Mouse (Mus musculus) spleen, adult 12 weeks (tissue): Measurements from ENCODE around the gene Eif4e2.

ENCODE experiments used
- DNase-seq: peaks from one replicate; pipeline ENCODE4 v3.0.0; 2022; ENCODE audit warnings: low spot score

The Eif4e2 gene

DNA sequence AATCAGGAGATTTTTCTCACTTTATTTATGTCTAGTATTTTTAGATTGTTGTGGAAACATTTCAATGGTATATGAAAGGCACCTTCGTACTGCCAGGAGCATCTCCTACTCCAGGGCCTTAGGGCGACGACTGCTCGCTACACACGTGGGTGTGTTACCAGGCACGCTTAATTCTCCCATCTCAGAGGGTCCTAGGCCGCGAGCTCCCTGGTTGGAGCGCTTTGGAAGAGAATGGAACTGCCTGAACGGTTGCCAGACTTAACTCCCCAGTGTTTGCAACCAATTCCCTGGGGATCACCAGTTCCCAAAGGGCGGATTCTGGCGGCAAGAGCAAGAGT, 50.1 kb downstream of the Eif4e2 start:
- DNase-seq: no peak

DNA sequence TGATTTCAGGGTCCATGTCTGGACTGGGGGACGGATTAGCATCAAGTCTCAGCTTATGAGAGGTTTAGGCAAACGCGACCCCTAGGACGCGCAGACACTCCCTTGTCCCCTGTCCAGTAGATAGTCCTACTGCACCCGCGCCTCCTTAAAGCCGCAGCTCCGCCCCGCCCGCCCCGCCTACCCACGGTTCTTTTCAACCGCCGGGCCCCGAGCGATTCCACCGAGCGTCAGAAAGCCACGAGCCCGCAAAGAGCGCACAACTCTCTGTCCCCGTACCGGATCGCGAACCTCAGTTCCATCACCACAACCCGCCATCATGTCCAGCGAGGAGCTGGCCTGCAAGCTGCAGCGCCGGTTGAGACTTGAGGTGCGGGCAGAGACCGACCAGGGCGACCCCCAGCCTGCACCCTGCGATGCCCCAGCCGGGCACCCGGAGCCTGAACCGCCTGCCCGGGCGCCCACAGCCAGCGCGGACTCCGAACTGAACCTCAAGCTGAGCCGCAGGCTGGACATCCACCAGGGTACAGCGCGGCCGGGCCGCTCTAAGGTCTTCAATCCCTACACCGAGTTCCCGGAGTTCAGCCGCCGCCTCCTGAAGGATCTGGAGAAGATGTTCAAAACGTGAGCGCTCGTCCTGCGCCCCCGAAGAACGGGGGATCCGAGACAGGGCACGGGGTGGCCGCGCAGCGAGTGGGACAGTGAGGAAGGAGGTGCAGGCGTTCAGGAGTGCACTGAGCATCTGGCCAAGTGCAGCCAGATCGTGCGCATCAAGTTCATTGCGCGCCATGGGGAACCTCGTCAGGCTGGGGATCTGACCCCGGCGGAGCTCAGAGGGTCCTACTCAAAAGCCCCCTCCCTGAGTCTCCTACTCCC, 50.7 kb downstream of the Eif4e2 start, which contains the start of gene Efhd1:
Gene Efhd1 (plus strand): TSS at position 230 of the 873 bp plus-strand sequence.
- DNase-seq: no peak

DNA sequence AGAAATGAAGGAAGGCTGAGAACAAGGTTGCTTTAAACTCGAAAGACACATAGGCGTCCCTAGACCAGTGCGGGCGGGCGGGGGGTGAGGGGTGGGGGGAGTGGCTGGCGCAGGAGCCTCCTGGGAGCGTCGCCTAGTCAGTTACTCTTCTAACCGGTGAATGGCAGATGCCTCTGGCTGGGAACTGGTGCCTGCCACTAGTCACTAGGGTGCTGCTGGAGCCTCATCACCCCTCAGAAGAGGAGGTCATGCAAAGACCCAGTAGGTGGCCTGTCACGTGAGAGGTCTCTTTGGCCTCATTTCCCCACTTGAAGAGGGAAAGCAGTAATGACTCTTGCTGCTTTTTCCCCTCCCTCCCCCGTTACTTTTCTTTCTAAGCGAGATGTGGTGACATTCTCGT, 51.5 kb downstream of the Eif4e2 start:
- no peak for DNase-seq

DNA sequence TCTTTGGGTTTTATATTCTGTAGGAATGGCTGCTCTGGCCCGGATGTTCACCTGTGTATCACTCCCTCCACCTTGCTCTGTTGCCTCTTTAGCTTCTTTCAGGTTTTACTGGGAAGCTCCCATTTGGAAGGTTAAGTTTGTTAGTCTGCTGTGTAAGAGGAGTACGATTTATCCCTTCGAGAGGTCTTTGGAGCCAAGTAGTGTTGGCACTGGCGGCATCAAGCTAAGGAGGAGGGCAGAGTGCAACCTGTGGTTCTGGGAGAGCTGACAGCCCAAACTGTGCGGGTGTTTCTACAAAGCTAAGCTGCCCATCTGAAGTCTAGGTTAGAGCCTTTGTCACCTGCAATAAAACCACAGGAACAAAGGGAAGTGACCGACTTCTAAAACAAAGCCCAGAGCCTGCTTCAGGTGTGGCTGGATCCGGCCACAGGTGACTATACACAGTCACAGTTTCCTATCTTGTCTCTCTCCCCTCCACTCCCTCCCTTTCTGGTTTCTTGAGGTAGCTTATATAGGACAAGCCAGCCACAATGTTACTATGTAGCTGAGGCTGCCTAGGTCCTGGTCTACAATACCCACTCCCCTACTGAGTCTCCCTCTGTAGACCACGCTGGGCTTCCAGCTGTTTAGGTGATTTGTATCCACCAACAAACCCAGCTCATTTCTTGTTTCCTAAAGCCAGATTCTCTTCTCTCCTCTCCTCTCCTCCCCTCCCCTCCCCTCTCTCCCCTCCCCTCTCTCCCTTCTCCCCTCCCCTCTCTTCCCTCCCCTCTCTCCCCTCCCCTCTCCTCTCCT, 52.8 kb downstream of the Eif4e2 start:
- DNase-seq: no peak

DNA sequence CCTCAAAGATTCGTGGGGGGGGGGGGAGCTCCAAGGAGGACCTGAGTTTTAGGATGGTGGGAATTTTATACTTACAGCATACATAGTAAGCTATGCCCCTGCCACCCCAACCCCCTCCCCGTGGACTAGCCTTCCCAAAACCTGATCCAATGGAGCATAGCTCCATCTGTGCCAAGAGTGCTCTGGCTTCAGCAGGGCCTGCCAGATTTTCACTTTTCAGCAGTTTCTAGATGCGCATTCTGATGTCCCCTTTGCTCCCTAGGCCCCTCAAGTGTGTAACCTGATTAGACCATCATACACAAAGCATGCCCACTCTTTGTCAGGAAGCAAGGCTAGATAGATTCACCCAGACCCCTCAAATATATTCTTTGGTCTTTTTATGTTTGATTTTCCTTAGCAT, 56.5 kb downstream of the Eif4e2 start:
- no peak for DNase-seq

DNA sequence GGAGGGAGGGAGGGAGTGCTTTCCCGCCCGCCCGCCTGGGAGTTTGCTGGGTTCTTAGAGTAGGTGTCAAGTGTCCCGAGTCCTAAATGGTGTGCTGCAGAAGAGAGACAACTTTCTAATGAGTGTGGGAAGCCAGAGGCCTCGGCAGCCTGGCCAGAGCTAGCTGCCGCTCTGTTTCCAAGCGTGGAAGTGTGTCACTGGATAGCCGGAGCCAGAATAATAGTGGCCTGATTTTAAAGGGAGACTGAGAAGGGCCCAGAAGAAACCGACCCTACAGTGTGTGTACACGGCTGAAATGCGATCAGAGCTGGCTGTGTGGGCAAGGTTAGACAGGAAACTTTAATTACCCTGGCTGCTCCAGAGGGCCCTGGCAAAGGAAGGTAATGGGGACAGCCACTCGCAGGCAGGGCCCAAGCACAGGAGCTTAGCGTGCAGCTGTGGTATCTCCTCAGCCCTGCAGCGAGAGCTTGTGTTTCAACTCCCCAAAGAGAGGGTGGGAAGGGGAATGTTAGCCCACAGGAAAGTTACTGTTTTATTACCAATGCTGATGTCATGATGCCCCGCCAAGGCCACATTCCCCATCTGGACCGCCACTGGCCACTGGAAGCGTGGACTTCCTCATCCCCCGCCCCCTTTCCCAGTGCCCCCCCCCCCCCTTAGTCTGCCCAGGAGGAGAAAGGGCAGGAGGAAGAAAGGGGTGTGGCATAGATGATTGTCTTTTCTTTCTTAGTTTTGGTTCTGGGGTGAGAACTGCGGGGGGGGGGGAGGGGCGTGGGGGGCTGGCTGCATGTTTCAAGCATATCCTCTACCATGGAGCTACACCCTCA, 57.1 kb downstream of the Eif4e2 start:
- no peak for DNase-seq

DNA sequence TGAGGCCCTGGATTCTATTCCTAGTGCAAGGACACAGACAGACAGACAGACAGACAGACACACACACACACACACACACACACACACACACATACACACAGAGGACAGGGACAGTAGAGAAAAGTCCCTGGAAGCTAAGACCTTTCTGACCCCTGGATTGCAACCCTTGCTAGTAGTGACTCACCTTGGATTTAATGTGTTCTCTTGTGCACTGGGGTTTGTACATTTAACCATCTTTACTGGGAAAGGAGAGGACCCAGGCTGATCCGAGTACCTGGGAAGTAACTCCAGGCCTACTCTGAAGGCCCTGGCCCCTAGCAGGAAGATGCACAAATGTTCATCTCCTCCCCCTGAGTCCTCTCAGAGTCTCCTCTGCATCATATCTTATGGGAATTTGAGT, 57.9 kb downstream of the Eif4e2 start:
- no peak for DNase-seq

DNA sequence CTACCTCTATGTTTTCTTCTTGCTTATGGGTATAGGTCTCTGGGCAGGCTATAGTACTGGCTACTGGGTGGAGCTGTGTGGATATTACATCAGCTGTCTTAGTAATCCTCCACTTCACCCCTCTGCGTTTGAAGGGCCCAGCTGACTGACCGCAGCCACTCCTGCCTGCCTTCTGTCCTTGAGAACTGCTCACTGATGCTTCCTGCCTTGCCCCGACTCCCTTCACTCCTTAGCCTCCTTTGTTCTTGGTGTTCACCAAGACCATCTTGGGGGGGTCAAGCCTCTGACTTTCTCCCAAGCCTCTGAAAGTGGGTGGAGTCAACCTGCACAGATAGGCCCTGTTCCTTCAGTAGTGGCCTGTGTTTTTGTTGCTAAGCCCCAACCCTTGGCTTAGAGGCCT, 58.7 kb downstream of the Eif4e2 start:
- no peak for DNase-seq

DNA sequence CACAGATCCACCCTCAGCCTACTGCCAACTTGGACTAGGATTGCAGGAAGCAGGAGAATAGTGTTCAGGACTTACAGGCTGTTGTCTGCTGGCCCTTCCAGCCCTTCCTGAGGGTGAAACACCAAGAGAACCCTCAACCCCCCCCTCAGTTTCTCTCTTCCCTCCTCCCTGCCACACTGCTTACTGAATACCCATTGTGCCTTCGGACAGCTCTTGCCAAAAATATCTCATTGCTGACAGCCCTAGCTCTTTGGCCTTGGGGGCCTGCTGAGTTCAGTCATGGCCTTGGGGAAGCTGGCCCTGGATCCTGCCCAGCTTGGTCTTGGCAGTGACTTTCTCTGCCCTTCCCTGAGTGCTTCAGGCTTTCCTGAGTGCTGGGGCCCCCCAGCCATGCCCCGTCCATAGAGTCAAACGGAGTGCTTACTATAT, 59.8 kb downstream of the Eif4e2 start:
- no peak for DNase-seq

DNA sequence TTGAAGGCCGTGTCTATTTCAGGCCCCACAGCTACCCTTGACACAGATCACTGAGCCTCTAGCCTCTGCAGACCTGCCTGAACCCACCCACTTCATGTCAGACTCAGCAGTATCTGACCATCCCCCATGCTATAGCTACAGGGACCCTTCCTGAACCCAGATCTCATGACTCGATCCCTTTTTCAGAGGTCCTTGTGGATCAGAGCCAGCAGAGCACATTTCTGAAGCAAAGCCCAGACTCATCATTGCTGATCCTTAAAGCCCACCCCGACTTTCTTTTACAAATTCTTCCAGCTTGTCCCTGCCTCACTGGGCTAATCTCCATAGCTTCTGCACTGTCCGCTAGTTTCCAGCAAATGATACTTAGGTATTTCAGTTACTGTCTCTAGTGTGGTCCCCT, 60.4 kb downstream of the Eif4e2 start:
- no peak for DNase-seq

DNA sequence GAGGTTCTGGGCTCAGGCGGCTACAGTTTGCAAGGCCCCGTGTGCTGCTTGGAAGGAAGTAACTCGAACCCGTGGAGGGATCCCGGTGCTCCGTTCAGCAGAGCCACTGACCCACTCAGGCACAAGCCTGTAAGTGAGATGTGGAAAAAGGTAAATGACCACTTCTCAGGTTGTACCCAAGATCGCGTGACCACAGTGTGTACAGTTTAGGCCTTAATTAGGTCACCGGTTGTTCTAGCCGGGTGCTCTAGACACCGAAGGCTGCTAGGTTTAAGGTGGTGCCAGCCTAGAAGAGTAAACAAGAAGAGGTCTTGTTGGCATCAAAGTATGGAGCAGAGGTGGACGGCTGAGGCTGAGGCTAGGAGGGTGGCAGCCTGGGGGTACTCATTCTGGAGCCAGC, 61.4 kb downstream of the Eif4e2 start:
- DNase-seq: no peak

DNA sequence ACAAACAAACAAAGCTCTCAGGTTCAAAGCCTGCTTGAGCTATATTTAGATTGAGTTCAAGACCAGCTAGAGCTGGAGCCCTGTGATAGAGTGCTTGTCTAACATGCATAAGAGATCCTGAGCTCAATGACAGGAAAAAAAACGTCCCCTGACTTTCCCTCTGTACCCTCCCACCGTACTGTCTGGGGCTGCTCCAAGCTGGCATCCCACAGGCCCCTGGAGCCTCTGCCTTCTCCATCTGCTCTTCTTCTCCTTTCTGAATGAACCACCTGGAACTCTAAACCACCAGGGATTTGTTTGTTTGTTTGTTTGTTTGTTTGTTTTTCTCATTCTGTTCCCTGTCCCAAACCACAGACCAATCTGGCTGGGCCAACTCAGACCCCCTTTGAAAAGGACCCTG, 62.3 kb downstream of the Eif4e2 start:
- no peak for DNase-seq

DNA sequence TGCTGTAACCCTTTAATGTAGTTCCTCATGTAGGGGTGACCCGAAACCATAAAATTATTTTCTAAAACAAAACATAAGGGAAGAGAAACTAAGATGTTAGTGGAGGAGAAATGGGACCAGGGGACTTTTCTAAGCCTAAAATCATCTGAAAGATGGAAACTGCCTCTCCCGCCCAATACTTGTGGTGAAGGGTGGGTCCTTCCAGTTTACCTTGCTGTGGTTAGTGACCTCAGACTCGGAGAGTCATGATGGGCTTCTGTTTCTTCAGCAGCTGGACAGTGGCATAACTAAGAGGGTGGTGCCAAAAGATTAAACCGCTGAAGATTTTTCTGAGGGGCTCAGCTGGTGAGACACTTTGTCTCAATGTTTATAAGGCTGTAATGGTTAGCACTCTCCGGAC, 66.6 kb downstream of the Eif4e2 start:
- no peak for DNase-seq

DNA sequence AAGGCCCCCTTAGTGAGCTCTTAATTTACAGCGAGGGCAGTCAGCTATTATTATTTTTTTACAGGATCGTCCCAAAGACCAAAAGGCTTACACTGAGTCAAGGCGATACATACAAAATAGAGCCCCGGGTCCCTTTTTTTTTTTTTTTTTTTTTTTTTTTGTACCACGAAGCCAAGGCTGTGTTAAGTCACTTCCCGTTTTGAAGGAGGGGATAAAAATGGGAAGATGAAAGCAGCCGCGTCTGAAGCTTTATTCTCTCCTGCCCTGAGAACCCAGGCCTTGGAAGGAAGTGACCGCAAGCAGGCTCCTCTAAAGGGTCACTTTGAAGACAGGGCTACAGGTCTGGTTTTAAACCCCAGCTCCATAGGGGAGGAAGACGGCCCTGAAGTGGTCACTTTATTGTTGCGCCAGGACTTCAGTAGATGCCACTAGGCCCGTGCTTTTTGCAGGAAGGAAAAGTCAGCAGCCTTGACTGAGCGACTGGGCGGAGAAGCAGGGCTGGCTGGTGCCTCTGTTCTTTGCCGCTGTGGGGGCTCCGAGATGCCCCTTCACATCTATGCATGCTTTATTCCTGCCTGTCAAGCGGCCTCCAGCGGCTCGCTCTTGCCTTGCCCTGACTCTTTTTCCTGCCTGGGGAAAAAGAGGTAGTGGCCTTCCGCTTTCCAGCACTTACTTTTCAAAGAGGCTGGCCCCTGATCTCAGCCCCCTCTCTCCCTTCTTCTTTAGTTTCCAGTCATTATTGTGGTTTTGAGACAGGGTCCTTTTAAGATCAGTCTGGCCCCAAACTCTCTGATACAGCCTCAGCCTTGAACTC, 68.1 kb downstream of the Eif4e2 start:
- DNase-seq: no peak

DNA sequence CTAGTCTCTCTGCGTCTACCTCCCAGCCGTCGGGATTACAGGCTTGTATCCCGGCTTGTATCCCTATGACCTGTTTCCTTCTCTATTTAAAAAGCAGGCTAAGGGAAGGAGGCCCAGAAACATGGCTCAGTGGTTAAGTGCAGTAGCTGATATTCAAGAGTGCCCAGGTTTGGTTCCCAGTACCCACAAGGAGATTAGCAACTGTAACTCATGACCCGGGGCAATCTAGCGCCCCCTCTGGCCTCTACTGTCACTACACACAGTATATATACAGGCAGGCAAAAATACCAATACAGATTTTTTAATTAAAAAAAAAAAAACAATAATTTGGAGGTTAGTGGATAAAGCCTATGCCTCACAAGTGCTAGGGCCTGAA, 68.7 kb downstream of the Eif4e2 start:
- no peak for DNase-seq

DNA sequence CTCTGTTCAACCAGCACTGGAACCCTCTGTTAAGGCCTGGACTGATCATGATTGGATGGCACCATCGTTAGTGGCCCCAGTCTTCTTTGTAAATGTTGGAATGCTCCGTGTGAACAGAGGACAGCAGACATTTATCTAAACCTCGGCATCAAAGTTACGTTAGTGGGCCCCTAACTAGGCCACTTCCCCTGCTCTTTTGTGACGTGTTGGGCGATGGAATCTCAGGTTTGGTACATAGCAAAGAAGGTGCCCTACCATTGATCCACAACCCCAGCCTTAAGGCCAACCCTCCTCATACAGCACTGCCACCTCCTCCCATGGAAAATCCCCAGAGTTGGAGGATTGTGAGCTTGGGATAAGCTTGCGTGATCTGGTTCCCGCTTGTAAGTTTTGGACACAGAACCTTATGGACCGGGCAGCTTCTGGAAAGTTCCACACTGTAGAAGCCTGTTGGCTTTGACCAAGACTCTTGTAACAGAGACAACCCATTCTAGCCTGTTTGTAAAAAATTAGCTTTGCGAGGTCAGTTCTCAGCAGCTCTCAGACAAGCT, 69.8 kb downstream of the Eif4e2 start:
- no peak for DNase-seq

DNA sequence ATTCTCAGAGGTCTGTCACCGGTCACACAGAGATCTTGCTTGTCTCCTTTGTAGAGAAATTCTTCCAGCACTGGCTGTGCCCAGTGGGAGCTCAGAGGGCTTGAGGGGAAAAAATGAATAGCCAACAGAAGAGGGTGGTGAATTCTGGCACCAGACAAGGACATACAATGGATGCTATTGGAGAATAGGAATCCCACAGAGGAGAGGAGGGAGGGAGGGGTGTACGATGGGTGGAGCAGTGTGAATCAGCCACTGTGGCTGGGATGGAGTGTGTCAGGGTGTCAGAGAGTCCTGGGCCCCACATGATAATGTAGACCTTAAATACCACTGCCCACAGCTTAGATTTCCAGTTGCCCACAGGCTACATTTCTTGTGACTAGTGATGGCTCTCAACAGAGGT, 73.4 kb downstream of the Eif4e2 start:
- DNase-seq: no peak
